Mouse (Mus musculus): ENCODE results near the gene Agt.

Gene Agt

DNA sequence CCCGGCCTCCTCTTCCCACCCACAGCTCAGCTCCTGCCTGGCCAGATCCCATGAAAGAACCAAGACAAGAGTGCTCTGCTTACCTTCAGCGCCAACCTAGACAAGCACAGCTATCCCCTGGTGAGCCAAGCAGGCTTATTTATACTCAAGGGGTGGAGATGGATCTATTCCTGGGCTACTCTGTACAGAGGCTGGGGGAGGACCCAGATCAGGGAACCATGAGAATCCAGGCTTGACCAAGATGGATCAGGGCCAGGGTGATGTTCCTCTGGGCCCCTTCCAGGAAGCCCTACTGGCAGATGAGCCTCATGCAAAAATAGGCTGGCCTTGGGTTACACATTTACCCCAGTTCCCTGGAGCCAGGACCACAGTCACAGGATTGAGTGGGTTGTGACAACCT lies at the start of gene Agt:
Gene Agt, minus strand, starts transcription at position 114 of the 400 bp plus-strand sequence.
- DNase-seq, result no peak

DNA sequence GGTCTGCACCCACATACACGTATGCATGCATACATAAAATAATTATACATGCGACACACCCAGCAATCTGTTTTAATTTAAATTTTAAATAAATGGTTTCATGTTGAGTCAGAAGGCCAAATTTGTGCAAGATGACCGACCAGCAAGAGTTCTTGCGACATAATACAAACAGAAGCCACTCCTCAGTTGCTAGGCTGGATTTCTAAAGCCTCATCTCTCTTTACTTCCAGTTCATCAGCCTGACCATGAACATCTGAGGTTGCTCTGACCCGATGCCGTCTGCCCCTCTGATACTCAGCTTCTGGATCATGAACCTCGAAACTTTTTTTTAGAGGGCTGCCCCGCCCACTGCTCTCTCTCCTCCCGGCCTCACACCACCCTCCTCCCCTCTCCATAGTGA lies 48.7 kb upstream of the Agt start:
- no peak for DNase-seq

DNA sequence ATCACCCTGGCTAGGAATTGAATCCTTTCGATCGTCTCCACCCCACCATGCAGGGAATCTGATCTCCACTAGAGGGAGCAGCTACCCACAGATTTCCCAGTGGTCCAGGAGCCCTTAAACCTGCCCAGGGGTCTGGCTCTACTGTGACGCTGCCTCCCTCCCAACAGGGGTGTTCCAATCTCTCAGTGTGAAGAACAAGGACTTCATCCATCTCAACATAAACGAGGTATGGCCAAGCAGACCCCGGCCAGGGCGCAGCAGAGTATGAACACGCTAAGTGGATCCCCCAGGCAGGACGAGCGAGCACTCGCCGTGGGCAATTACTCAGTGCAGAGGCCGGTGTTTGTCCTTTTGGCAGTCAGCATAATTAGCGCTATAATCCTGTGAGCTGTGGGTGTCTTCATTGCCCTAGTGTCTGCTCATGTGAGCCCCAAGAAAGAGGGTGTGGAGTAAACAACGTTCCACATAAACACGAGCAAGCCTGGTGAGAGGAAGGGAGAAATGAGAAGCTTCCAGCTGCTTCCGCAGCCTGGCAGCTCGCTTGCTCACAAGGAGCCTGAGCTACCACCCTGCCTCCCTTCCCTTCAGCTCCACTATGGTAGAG lies 47.9 kb upstream of the Agt start:
- peak; percentile 69 for DNase-seq

DNA sequence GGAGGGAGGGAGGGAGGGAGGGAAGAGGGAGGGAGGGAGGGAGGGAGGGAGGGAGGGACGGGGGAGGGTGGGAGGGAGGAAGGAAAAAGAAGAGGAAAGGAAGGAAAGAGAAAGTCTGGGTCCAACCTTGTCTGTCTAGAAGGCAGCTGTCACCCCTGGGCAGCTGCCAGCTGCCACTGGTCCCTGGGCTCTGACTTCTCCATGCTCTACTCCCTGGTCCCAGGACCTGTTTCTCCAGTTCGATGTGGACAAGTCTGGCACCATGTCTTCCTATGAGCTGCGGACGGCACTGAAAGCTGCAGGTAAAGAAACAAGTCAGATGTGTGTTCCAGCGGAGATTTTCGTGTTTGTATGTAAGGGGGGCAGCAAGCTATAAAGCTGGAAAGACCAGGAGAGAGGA lies 44.8 kb upstream of the Agt start:
- DNase-seq, result no peak

DNA sequence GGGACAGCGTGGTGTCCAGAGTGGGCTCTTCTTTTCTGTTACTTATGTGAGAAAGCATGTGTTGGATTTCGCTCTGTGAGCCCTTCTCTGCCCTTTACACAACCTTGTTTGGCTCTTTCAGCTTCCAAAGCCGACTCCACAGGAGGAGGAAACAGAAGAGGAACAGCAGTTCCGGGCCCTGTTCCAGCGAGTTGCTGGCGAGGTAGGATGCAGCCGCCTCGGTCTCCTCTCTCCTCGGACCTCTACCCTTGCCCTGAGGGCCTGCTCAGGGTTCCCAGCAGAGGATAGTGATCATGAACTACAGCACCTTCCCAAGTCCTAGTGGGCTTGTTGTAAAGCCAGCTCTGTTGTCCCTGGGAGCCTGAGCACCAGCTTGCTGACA lies 39.5 kb upstream of the Agt start:
- DNase-seq, result no peak

DNA sequence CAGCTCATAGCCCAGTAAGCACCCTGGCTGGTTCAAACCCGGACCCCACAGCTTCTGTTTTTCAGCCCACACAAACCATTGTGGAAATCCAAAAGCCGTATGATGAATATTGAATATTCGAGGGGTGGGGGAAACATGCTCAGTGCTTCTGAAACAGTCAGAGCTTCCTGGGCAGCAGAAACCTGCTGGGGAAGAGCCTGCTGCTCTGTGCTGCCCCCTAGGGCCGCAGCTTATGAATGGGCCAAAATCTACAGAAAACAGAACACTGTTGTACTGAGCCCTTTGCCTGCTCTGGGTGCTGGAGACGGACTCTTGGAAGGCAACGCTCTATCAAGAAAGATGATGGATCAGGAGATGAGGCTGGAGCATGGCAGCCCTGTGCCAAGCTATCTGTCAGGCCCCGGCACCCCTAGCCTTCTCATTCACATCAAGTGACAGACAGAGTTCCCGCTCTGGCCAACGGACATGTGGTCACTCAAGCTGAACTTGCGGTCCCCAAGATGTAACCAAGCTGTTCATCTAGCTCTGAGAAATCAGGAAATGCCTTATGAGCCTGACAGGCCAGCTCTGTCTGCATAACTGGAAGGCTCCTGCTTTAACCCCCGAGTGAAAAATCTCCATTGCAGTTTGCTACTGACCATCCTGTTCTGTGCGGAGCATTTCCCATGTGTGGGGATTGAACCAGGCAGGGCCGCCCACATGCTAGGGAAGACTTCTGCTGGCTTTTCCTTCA lies 38.9 kb upstream of the Agt start:
- DNase-seq, result peak; percentile 26

DNA sequence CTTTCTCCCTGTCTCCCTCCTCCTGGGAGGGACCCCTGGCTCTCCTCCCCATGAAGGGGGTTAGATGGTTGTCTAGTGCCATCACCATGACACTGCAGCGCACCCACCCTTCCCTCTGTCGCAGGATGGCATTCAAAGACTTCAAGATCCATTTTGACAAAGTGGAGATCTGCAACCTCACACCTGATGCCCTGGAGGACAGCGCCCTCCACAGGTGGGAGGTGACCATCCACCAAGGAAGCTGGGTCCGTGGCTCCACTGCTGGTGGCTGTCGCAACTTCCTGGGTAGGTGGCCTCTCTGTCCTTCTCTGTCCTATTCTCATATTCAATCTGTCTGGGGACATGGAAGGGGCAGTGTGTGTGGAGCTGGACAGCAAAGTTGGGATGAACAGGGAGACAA lies 34.6 kb upstream of the Agt start:
- peak; percentile 23 for DNase-seq

DNA sequence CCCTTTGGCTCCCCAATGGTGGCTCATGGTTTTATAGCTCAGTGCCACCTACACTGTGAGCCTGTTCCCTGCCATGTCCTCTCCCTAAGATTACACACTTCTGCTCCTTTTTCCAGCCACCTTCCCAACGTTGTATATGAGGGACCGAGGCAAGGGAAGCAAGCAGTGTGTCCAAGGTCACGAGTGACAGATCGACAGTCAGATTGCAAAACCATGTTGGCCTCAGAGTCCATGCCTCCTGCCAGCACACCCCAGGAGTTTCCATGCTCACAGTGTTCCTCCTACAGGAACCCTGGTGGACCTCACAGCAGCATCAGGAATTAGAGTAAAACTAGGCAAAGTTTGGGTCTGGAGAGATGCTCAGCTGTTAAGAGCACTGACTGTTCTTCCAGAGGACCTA lies 19.9 kb upstream of the Agt start:
- DNase-seq, result no peak

DNA sequence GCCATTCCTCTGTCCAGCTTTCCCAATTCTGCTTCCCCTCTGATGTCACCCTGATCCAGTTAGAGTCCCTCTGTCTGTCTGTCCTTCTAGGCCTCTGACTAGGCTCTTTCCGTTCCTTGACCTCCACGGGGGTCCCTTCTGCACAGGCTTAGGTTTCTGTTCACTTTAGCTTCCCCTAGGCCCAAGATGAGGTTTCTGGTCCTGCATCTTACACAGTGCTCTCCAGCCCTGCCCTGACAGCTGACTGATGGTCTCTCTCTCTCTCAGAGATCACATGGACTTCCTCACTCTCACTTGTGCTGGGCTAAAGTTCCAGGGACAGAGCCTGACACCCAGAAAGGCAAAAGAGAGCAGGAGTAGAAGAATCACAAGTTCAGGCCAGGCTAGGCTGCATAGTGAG lies 17.1 kb upstream of the Agt start:
- no peak for DNase-seq

DNA sequence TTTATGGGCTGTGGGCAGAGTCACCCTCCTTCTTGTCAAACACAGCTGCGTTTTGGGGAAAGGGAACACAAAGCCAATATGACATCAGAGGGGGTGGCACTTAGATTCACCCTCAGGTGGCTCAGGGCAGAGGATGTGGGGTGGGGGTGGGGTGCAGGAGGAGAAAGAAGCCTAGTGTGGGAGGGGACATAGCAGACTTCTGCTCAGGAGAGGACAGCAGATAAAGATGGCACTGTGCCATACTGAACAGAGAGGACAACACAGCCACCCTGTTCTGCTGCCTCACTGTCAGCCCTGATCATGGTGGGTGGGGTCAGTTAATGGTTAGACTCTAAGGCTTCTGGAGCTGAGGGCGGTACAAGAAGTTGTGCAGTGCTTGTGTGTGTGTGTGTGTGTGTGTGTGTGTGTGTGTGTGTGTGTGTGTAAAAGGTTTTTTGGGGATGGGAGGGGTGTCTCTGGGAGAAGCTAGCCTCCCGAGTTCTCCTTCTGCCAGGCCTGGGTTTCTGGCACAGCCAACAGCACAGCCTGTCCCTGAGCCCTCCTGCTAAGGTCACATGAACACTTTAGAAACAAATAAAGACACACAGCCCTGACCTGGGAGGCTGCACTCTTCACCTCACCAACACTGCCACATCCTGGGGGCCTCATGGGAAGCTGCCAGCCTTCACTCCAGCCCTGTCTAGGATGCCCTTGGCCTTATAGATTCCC lies 16.4 kb upstream of the Agt start:
- DNase-seq, result peak; percentile 31

DNA sequence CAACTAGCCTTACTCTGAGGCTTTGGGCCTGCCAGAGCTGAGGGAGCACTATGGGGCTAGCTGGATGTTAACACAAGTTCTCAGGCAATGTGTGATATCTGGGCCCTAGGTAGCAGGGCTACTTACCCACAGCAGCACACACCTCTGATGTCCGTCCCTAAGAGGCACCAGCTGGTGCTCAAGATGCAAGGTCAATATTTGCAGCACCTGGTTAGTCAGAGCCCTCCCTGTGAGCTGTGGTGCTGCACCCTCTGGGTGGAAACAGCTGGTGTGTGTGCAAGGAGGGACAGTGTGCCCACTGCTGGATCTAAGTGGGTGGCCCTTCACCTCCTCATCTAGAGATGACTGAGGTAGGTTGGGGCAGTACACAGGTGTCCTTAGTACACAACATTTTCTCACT lies 7.2 kb upstream of the Agt start:
- DNase-seq, result no peak

DNA sequence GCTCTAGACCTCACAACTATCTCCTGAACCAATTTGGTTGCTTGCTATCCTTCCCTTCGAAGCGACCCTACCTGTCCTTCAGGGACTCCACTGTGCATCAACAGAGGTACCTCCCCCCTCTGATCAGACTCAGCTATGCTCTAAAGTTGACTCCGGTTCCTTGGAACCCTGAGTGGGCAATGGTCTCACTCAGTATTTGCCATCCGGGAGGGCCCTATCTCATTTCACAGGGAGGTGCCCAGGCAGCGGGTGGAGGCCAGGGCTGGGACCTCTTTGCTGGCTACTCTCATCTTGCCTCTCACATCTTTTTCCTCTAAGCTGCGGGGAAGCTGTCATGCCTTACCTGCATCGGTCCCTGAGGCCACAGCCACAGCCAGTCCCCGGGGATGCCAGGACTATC lies 6.3 kb upstream of the Agt start, which contains the start of gene Capn9:
Gene Capn9, plus strand, starts transcription at position 301 of the 400 bp plus-strand sequence.
- DNase-seq, result no peak

DNA sequence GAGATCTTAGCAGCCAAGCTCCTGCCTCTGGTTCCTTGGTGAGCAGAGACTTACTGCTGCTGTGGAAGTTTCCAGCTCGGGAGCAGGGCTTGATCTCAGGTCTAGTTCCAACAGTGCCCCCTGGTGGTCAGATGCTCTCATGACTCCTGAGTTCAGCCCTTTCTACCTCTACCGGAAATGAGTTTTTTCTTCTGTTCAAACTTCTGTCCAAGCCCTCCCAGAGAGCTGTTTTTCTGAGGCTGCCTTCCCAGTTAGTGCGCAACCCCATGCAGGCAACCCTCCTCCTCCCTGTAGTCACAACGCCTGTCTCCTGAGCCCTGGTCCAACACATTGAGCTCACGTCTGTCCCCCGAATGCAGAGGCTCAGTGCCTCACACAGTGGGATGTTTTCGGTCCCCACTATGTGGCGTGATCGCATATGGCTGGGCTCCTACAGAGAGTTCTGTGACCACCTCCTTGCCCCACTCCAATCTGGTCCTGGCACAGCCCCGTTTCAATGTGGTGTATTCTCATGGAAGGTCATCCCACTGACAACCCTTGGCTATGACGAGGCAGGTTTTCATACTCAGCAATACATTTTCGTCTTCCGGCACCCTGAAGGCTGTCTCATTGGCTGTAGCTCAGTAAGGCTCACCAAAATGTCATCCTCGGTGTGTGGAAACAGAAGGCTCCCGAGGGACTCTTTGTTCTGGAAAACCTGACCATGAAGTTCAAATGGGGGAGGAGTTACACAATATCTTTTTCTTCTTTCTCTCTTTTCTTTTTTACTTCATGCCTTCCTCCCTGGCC lies 4.2 kb upstream of the Agt start:
- peak; percentile 89 for DNase-seq

DNA sequence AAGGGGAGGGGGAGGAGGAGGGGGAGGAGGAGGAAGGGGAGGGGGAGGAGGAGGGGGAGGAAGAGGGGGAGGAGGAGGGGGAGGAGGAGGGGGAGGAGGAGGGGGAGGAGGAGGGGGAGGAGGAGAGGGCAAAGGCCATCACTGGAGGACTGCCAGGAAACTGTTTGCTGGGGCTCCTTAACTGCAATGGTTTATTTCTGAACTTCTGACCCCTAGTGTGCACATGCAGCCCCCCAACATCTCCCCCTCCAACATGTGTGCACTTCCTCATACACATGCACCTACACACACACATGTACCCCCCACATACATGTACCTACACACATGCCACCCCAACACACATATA lies 2.9 kb upstream of the Agt start:
- DNase-seq, result no peak

DNA sequence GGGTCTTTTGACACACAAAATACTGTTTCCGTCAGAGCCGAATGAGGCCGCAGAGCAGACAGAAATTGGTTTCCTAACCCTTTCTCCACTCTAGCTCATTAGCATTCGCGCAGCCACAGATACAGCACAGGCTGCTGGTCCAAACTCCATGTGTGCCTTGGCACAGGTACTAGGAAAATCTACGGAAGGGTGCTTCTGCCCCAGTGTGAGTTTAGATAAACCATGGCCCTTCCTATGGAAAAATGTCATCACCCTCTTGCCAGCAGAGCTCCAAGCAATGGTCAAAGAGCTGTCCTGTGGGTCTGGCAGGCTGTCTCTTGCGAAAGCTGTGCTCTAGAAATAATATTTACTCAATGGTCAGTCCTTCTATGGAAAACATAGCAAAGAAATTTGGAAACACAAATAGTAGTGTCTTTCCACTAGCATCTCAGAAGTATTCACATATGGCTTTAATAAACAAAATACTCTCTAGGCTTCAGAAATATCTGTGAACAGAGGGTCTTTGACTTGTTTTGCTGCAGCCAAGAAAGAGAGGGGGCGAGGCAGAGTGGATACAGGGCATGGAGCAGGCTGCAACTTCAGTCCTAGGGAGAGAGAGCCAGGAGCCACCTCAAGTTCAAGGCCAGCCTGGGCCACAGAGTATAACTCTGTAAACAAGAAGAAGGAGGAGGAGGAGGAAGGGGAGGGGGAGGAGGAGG lies 2.4 kb upstream of the Agt start:
- no peak for DNase-seq

DNA sequence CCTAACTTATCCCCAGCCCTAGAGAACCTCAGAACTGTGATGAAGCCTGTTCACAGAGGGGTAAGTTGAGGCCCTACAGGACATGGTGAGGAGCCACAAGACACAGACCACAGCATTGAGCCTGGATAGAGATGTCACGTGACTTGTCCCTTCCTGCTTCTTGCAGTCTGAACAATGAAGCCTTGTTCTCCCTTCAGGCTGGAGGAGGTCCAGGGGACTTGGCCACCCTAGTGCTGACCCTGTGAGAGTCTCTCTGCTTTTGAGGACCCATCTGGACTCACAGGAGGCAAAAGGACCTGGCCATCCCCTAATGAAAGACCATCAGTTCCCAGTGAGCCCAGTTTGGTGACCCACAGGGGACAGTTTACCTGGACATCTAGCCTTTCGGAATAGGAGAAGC lies 406 bp downstream of the Agt start:
- no peak for DNase-seq

DNA sequence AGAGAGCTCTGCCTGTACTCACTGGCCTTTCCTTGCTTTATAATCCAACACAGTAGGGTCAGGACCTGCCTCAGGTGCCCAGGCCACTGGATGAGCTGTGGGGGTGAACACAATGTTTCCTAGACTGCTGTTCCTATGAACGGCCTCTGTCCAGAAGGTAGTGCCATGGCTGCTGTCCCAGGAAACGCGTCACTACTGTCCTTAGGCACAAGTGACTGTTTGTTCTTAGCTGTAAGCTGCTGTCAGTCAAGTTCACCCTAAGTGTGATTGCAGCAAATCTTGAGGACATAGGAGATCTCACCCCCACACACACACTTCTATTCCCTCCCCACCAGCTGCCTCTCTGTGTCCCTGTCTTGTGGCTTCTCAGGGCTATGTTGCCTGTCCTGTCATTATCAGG lies 1.9 kb downstream of the Agt start:
- DNase-seq, result no peak

DNA sequence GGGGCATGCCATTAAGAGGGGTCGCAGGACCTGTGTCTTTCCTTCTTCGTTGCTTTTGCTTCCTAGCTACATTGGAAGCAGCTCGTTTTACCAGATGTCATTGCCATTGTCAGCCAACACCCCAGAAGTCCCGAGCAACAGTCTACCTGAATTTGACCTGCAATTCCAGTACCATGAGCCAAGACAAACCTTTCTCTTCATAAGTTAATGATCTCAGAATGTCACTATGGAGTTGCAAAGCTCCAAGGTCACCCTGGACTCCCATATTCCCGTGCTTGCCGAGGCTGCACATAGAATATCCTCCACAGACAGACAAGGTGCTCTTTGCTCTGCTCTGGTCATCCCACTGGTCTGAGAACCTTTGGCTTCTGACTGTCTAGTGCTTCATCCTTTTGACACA lies 2.4 kb downstream of the Agt start:
- DNase-seq, result no peak

DNA sequence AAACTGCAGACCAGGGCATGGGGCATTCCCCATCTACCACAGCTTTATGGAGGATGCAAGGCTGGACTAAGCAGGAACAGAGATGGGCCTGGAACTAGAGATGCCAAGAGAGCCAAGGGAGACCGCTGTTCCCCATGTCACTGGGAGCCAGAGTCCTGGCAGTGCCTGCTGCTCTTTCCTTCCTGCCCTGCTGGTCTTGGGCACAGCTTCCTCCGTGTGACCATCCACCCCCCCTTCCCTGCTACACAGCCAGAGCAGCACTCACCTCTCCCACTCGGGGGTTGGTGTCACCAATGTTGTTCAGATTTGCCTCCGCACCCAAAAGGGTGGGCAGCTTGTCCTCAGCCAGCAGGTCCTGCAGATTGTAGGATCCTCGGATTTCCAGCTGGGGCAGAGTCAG lies 12.0 kb downstream of the Agt start:
- no peak for DNase-seq

DNA sequence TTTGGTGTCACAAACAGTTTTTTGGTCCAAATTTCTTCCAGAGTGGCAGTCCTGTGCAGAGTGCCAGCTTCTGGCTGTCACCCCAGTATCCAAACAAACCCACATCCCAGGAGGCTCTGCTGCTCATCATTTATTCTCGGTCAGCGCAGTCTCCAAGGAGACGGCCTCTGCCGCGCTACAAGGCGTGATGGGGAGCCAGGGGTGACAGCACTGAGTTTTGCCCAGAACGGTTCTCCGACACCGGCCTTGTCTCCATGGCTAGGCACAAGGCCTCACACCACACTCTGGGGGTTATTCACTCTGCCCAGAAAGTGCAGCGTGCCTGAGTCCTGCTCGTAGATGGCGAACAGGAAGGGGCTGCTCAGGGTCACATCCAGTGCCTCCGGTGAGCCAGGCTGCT lies 12.8 kb downstream of the Agt start:
- DNase-seq, result no peak

DNA sequence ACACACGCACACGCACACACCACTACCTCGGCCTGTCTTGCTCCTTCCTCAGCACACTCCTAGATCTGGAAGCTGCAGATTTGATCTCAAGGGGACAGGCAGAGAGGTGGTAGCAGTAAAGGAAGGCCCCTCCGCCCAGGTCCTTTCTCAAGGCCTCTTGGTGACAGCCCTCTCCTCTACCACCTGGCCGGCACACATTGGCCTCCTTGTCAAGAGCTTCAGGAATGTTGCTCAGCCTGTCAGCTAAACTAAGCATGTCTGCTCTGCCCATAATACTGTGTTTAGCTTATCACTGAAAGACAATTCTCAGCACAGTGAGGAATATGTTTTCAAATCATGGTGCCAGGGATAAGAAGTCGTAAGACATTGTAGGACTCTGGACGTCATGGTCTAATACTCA lies 13.3 kb downstream of the Agt start:
- DNase-seq, result no peak

DNA sequence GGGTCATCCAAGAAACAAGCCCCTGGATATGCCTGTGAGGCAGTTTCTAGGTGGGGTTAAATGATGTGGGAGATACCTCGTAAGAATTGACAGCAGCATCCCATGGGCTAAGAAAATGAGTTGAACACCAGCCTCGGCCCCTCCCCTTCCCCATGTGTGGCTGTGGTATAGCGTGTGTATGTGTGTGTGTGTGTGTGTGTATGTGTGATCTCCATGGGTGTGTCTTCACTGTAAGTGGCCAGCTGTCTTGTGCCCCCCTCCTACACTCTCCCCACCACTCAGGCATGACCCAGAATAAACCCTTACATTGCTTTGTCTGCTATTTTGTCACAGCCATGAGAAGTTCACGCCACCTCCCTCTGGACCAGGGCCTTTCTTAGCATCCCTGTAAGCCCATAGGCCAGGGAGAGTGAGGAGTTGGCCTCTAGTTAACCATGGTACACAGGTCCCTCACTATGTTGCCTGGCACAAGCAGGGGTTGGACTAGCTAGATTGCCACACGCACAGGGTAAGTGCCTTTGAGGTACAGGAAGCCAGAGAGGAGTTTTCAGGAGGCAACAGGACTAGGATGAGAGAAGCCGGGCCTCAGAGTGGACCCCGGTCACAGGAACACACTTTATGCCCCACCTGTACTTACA lies 14.3 kb downstream of the Agt start:
- DNase-seq, result no peak

Measured in thymus, postnatal 25 days (tissue).